In the genomic region with DNA sequence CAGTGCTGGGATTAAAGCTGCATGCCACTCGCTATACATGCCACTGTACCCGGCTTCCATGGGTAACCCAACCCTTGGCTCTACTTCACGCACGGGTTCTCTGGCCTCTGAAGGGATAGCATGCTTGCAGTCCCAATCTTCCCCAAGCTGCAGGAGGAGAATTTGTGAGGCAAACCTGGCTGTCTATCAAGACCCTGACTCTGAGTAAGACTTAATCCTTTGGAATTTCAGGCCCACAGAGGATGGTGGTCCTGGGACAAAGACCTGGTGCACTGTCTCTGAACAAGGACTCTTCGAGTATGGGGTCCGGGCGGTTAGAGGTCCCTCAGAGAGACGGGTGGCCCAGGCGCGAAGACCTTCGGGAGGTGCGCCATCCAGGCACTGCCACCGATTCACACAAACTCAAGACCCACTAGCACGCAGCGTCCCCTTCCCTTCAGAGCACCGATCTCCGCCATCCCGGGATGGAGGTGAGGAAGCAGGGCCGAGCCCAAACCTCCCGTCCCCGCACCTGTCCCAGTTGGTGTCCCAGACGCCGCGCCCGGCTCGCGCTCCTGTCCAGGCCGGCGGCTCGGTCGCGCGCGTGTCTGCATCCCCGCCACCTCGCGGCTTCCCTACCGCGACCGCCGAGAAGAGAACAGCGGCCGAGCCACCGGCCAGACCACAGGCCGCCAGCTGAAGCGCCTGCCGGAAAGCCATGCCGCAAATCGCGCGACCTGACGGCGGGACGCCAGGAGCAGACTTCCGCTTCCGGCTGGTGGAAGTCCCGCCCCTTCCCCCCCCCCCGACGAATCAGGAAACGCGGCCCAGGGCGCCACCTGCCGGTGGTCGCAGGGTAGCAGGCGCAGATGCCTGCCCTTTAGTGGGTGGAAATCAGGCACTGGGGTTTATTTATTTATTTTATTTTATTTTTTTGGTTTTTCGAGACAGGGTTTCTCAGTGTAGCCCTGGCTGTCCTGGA, we compare ENCODE assay signal across 1 mouse cellular context.
TF ChIP-seq lines count a peak whose summit lies in the region.

A gene (minus strand): TSS at position 773 of the 961 bp plus-strand sequence.

TF ChIP-seq in CH12.LX, 34 proteins besides CTCF, POLR2A, EP300 and RAD21 (continued from another document):
- no peak for TF ChIP-seq JUN (IDR thresholded peaks at IDR 0.05; ENCODE audit: insufficient read depth, low read depth, low read length)
- TF ChIP-seq ZMIZ1 (IDR thresholded peaks at IDR 0.05; ENCODE audit: low read depth, low read length), result 0 out of 2 replicates have a peak, but pooled peaks have one; percentile 61
- peak; percentile 88 for TF ChIP-seq NELFE (IDR thresholded peaks at IDR 0.05; ENCODE audit: low read depth, low read length)
- TF ChIP-seq CHD1 (IDR thresholded peaks at IDR 0.05; ENCODE audit: low read depth, low read length), result no peak
- TF ChIP-seq ZC3H11A (IDR thresholded peaks at IDR 0.05; ENCODE audit: low read depth, low read length), result no peak
- TF ChIP-seq UBTF (IDR thresholded peaks at IDR 0.05; ENCODE audit: low read depth, low read length), result no peak
- peak; percentile 65; the same call in 1 of the 2 replicates for TF ChIP-seq MAX (IDR thresholded peaks at IDR 0.05; ENCODE audit: low read length)
- no peak; the same call in 1 of the 2 replicates for TF ChIP-seq GABPA (IDR thresholded peaks at IDR 0.05; ENCODE audit: insufficient replicate concordance, low read depth, low read length)
- no peak for TF ChIP-seq E2F4 (IDR thresholded peaks at IDR 0.05; ENCODE audit: insufficient replicate concordance, low read depth, low read length)
- TF ChIP-seq CHD2 (IDR thresholded peaks at IDR 0.05; ENCODE audit: low read length), result peak; percentile 83
- TF ChIP-seq MAFK (IDR thresholded peaks at IDR 0.05; ENCODE audit: insufficient replicate concordance, low read length), result no peak
- TF ChIP-seq IRF4 (IDR thresholded peaks at IDR 0.05; ENCODE audit: low read depth, low read length), result peak; percentile 69; the same call in 1 of the 2 replicates
- TF ChIP-seq BHLHE40 (IDR thresholded peaks at IDR 0.05; ENCODE audit: low read depth, low read length), result peak; percentile 53; the same call in 1 of the 2 replicates
- peak; percentile 42; the same call in 1 of the 2 replicates for TF ChIP-seq MYC (IDR thresholded peaks at IDR 0.05; ENCODE audit: low read depth, low read length)
- TF ChIP-seq RCOR1 (conservative IDR thresholded peaks at IDR 0.05; ENCODE audit: low read depth, low read length), result no peak
- TF ChIP-seq SMC3 (IDR thresholded peaks at IDR 0.05; ENCODE audit: low read depth, low read length), result peak; percentile 40; the same call in 1 of the 2 replicates
- TF ChIP-seq NRF1 (IDR thresholded peaks at IDR 0.05; ENCODE audit: low read depth, low read length), result peak; percentile 25; the same call in 1 of the 2 replicates
- TF ChIP-seq USF1 (IDR thresholded peaks at IDR 0.05; ENCODE audit: low read depth, low read length), result no peak
- TF ChIP-seq MEF2A (IDR thresholded peaks at IDR 0.05; ENCODE audit: borderline replicate concordance, low read depth, low read length), result peak; percentile 59; the same call in 1 of the 2 replicates
- no peak for TF ChIP-seq ZKSCAN1 (IDR thresholded peaks at IDR 0.05; ENCODE audit: borderline replicate concordance, low read depth, low read length)
- TF ChIP-seq MAZ (IDR thresholded peaks at IDR 0.05; ENCODE audit: low read depth, low read length), result peak; percentile 91
- peak; percentile 96 for TF ChIP-seq ELF1 (IDR thresholded peaks at IDR 0.05; ENCODE audit: low read depth, low read length)
- TF ChIP-seq POLR2AphosphoS2 (IDR thresholded peaks at IDR 0.05; ENCODE audit: low read depth, low read length), result no peak; the same call in 1 of the 2 replicates
- peak; percentile 92 for TF ChIP-seq MXI1 (IDR thresholded peaks at IDR 0.05; ENCODE audit: low read depth, low read length)
- TF ChIP-seq PAX5 (IDR thresholded peaks at IDR 0.05; ENCODE audit: low read length), result no peak
- TF ChIP-seq USF2 (conservative IDR thresholded peaks at IDR 0.05; ENCODE audit: low read depth, low read length), result no peak
- 0 out of 2 replicates have a peak, but pooled peaks have one; percentile 23 for TF ChIP-seq ETS1 (conservative IDR thresholded peaks at IDR 0.05; ENCODE audit: low read depth, low read length)
- TF ChIP-seq JUND (conservative IDR thresholded peaks at IDR 0.05; ENCODE audit: low read depth, low read length), result no peak
- TF ChIP-seq SIN3A (IDR thresholded peaks at IDR 0.05; ENCODE audit: low read length), result peak; percentile 92
- 0 out of 2 replicates have a peak, but pooled peaks have one; percentile 35 for TF ChIP-seq TBP (conservative IDR thresholded peaks at IDR 0.05; ENCODE audit: low read depth, low read length)
- TF ChIP-seq KAT2A (IDR thresholded peaks at IDR 0.05; ENCODE audit: insufficient replicate concordance, low read length), result 0 out of 2 replicates have a peak, but pooled peaks have one; percentile 78
- TF ChIP-seq ZNF384 (IDR thresholded peaks at IDR 0.05; ENCODE audit: low read depth, low read length), result peak; percentile 35; the same call in 1 of the 2 replicates
- peak; percentile 86 for TF ChIP-seq HCFC1 (IDR thresholded peaks at IDR 0.05; ENCODE audit: low read depth, low read length)
TF ChIP-seq in CH12.LX: peak in this region for 20.
